Mouse (Mus musculus) intestine, embryonic 15.5 days (tissue): ENCODE data around the gene Olfr175-ps1. TPM values are rescaled to one million over a fixed set of nuclear protein-coding genes. Genes with fewer than 3 reads are reported as not detected.

Experiments used
- ATAC-seq: fragments of 200-750 bp; cut with Nextera tagmentation; 2 replicates; pipeline ENCODE4 v1.8.0; 2017; ENCODE audit warnings: moderate TSS enrichment, moderate library complexity
- H3K27ac ChIP-seq: fragments of 300-500 bp; sonication (generic); 2 replicates; pipeline ENCODE4 v1.5.1; 2015; ENCODE audit warnings: mild to moderate bottlenecking, inconsistent platforms
- H3K27me3 ChIP-seq: fragments of 300-500 bp; sonication (generic); replicated peaks from 2 replicates; pipeline ENCODE4 v1.6.1; 2015; ENCODE audit warnings: inconsistent platforms
- H3K36me3 ChIP-seq: fragments of 300-500 bp; sonication (generic); 2 replicates; pipeline ENCODE4 v1.6.1; 2015; ENCODE audit warnings: inconsistent platforms
- H3K4me1 ChIP-seq: fragments of 300-500 bp; sonication (generic); replicated peaks from 2 replicates; pipeline ENCODE4 v1.6.1; 2015; ENCODE audit warnings: inconsistent platforms
- H3K4me2 ChIP-seq: fragments of 300-500 bp; sonication (generic); replicated peaks from 2 replicates; pipeline ENCODE4 v1.6.1; 2015; ENCODE audit warnings: mild to moderate bottlenecking, inconsistent platforms
- H3K4me3 ChIP-seq: fragments of 300-500 bp; sonication (generic); replicated peaks from 2 replicates; pipeline ENCODE4 v1.5.1; 2015; ENCODE audit warnings: inconsistent platforms
- H3K9ac ChIP-seq: fragments of 300-500 bp; sonication (generic); 2 replicates; pipeline ENCODE4 v1.6.1; 2015; ENCODE audit warnings: inconsistent platforms
- H3K9me3 ChIP-seq: fragments of 300-500 bp; sonication (generic); 2 replicates; pipeline ENCODE4 v1.6.1; 2016; ENCODE audit warnings: inconsistent platforms
- WGBS: fragments of 180-500 bp; shearing (Covaris S2); methylation state at CpG from one replicate; pipeline ENCODE4 v1.1.7; 2015; 5-methylcytosine and 5-hydroxymethylcytosine counted together
- polyA plus RNA-seq: library from polyadenylated mRNA; unstranded; fragments of >200 nt; fragmentation: Nextera tagmentation; extraction: Ambion mirVana; gene quantifications from 2 replicates; pipeline ENCODE4 v1.2.1, GENCODE M21; 2015

Gene Olfr175-ps1
- polyA plus RNA-seq = not detected in 2 replicates

GRCm38 (mm10) chr16:58826732-58827319 is at the start of gene Olfr175-ps1:
TSS of gene Olfr175-ps1 (minus strand) at chr16:58826782.
- H3K4me2 ChIP-seq = no peak within 1 kb of the TSS
- ATAC-seq = no peak
- H3K27me3 ChIP-seq = no peaks in the 10 kb centered on the region
- H3K9me3 ChIP-seq = no peaks in the 10 kb centered on the region
- no peaks in the 10 kb centered on the region for H3K4me1 ChIP-seq
- 87% methylated on average over 1 of the region's 1 CpGs for WGBS
- H3K27ac ChIP-seq = no peak within 1 kb of the TSS
- H3K9ac ChIP-seq = no peak within 1 kb of the TSS
- H3K4me3 ChIP-seq = no peak within 1 kb of the TSS
- H3K36me3 ChIP-seq = no peaks in the 10 kb centered on the region

GRCm38 (mm10) chr16:58874668-58875067 is 48.1 kb upstream of the Olfr175-ps1 start, which contains the start of gene Olfr177:
TSS of gene Olfr177 (minus strand) at chr16:58874768.
- Histone ChIP-seq H3K9me3 (no peaks in the 10 kb centered on the region), H3K4me3 (no peak within 1 kb of the TSS), H3K36me3 (no peaks in the 10 kb centered on the region), H3K27ac (no peak within 1 kb of the TSS), H3K9ac (no peak within 1 kb of the TSS), H3K4me1 (no peaks in the 10 kb centered on the region), H3K4me2 (no peak within 1 kb of the TSS), H3K27me3 (no peaks in the 10 kb centered on the region)
- ATAC-seq = no peak
- WGBS = 42% methylated on average over 1 of the region's 1 CpGs

- Histone ChIP-seq H3K9me3 (no peaks in the 10 kb centered on the region), H3K4me1 (no peaks in the 10 kb centered on the region), H3K27me3 (no peaks in the 10 kb centered on the region), H3K27ac (no peak overlapping the region), H3K36me3 (no peaks in the 10 kb centered on the region), H3K9ac (no peak overlapping the region), H3K4me2 (no peak overlapping the region), H3K4me3 (no peak overlapping the region)
- 70% methylated on average over 1 of the region's 1 CpGs for WGBS
- ATAC-seq = no peak
Observed at GRCm38 (mm10) chr16:58861479-58861878, 34.9 kb upstream of the Olfr175-ps1 start.

- no peaks in the 10 kb centered on the region for H3K4me1 ChIP-seq
- 88% methylated on average over 2 of the region's 2 CpGs for WGBS
- no peaks in the 10 kb centered on the region for H3K9me3 ChIP-seq
- no peaks in the 10 kb centered on the region for H3K36me3 ChIP-seq
- no peak overlapping the region for H3K4me3 ChIP-seq
- no peak overlapping the region for H3K9ac ChIP-seq
- H3K27ac ChIP-seq = no peak overlapping the region
- ATAC-seq = no peak
- no peaks in the 10 kb centered on the region for H3K27me3 ChIP-seq
- no peak overlapping the region for H3K4me2 ChIP-seq
Observed at GRCm38 (mm10) chr16:58860032-58860737, 33.6 kb upstream of the Olfr175-ps1 start.

- H3K27me3 ChIP-seq = no peaks in the 10 kb centered on the region
Observed at GRCm38 (mm10) chr16:58800168-58800567, 26.4 kb downstream of the Olfr175-ps1 start, which contains the start of gene Olfr173. TSS of gene Olfr173 (minus strand) at chr16:58800268.

More at GRCm38 (mm10) chr16:58800168-58800567, 26.4 kb downstream of the Olfr175-ps1 start, which contains the start of gene Olfr173:
- Histone ChIP-seq H3K27ac (no peak within 1 kb of the TSS), H3K4me3 (no peak within 1 kb of the TSS), H3K9me3 (no peaks in the 10 kb centered on the region), H3K9ac (no peak within 1 kb of the TSS), H3K4me1 (no peaks in the 10 kb centered on the region), H3K36me3 (no peaks in the 10 kb centered on the region), H3K4me2 (no peak within 1 kb of the TSS)
- ATAC-seq = no peak
- 76% methylated on average over 2 of the region's 2 CpGs for WGBS

Other genes starting within 250 kb of the Olfr175-ps1 start
- not detected in 2 replicates for gene Gm813, start 209.8 kb downstream of the Olfr175-ps1 start, polyA plus RNA-seq
- gene E330017A01Rik, start 188.0 kb downstream of the Olfr175-ps1 start, polyA plus RNA-seq = not detected in 2 replicates
- gene Cpox, start 156.5 kb downstream of the Olfr175-ps1 start, polyA plus RNA-seq = 58.4 and 71.3 TPM in 2 replicates
- gene Gpr15, start 107.7 kb downstream of the Olfr175-ps1 start, polyA plus RNA-seq = 0.14 TPM in 1 of 2 replicates, not detected in the other
- 95.7 and 97.6 TPM in 2 replicates for gene Cldnd1, start 98.9 kb downstream of the Olfr175-ps1 start, polyA plus RNA-seq
- gene Olfr172, start 63.6 kb downstream of the Olfr175-ps1 start, polyA plus RNA-seq = not detected in 2 replicates
- gene Olfr173, start 26.5 kb downstream of the Olfr175-ps1 start, polyA plus RNA-seq = not detected in 2 replicates
- gene Olfr177, start 48.0 kb upstream of the Olfr175-ps1 start, polyA plus RNA-seq = not detected in 2 replicates
- gene Olfr178, start 65.3 kb upstream of the Olfr175-ps1 start, polyA plus RNA-seq = not detected in 2 replicates
- gene Olfr181, start 102.0 kb upstream of the Olfr175-ps1 start, polyA plus RNA-seq = not detected in 2 replicates
- not detected in 2 replicates for gene Olfr180, start 102.6 kb upstream of the Olfr175-ps1 start, polyA plus RNA-seq
- gene Olfr183, start 168.6 kb upstream of the Olfr175-ps1 start, polyA plus RNA-seq = not detected in 2 replicates
- gene Olfr186, start 203.5 kb upstream of the Olfr175-ps1 start, polyA plus RNA-seq = not detected in 2 replicates
- gene Olfr187, start 213.0 kb upstream of the Olfr175-ps1 start, polyA plus RNA-seq = not detected in 2 replicates